In the genomic region with DNA sequence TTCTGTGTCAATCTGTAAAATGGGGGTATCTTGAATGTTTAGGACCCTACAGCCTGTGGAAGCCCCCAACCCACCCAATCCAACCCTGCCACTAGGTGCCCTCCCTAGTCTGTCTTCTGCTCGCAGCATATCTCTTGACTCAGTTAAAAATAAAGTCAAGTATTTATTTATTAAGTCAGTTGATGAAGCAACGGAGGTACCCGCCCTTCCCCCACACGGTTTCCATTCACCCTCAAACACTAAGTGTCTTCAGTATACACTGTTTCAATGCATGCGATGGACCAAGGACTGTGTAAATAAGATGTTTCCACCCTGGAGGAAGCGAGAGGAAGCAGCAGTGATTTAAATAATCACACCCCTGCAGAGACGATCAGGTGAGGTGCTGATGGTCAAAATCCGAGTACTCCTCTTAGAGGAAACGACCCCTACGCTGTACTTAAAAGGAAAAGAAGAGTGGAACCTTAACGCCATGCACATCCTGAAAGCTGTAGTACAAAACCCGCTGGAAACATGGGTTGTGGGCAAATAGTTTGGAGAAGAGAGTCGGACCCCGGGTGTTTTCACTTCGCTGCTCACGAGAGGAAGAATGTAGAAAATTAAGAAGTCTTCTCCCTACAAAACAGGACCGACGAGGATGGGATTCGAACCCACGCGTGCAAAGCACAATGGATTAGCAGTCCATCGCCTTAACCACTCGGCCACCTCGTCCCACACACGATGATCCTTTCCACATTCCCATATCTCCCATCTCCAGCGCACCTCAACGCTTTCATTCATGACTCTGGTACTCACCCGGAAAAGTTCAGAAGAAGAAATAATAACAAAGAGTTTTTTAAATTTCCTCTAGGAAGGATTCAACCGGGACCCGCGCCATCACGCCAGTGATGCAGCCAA, we compare ENCODE assay signal across 8 mouse cellular contexts. TPM values are rescaled to one million over a fixed set of nuclear protein-coding genes. Genes with fewer than 3 reads are reported as not detected.
A peak's percentile ranks its signal among the peaks of the same experiment; 100 is the strongest.
DNase-seq lines count a peak whose midpoint lies in the region; ATAC-seq lines count a peak whose summit lies in the region.

No protein-coding gene starts in this region.

- H3K4me2 ChIP-seq in heart, embryonic 15.5 days, result peak overlapping the region; percentile 98
- H3K4me2 ChIP-seq in liver, embryonic 16.5 days (ENCODE audit: low read depth, low read length), result peak overlapping the region; percentile 94

- 7% methylated on average over 32 of the region's 32 CpGs for WGBS in forebrain, embryonic 10.5 days
- WGBS in heart, embryonic 15.5 days, result 3% methylated on average over 32 of the region's 32 CpGs
- 5% methylated on average over 32 of the region's 32 CpGs for WGBS in liver, embryonic 16.5 days (ENCODE audit: insufficient replicate concordance)

- peak; percentile 24; the same call in 1 of the 2 replicates for ATAC-seq in heart, embryonic 15.5 days (replicated peaks; ENCODE audit: insufficient number of reproducible peaks, insufficient read depth, low FRiP score, low read depth)
- ATAC-seq in liver, embryonic 16.5 days (ENCODE audit: low read depth), result peak; percentile 45

- peak overlapping the region; percentile 94 for H3K27ac ChIP-seq in forebrain, embryonic 10.5 days
- H3K27ac ChIP-seq in heart, embryonic 15.5 days, result peak overlapping the region; percentile 77
- no peak overlapping the region for H3K27ac ChIP-seq in liver, embryonic 16.5 days (ENCODE audit: low read length)

- peak overlapping the region; percentile 92 for H3K4me3 ChIP-seq in forebrain, embryonic 10.5 days
- peak overlapping the region; percentile 84 for H3K4me3 ChIP-seq in heart, embryonic 15.5 days
- peak overlapping the region; percentile 72 for H3K4me3 ChIP-seq in liver, embryonic 16.5 days (ENCODE audit: low read depth, low read length)

- H3K9ac ChIP-seq in heart, embryonic 15.5 days, result peak overlapping the region; percentile 94
- H3K9ac ChIP-seq in liver, embryonic 16.5 days (ENCODE audit: low read depth, low read length), result peak overlapping the region; percentile 75

- peaks cover 4% of the 10 kb centered on the region for H3K36me3 ChIP-seq in forebrain, embryonic 10.5 days (replicated peaks)
- H3K36me3 ChIP-seq in heart, embryonic 15.5 days, result no peaks in the 10 kb centered on the region
- no peaks in the 10 kb centered on the region for H3K36me3 ChIP-seq in liver, embryonic 16.5 days (ENCODE audit: control insufficient read depth, insufficient read depth)

- H3K4me1 ChIP-seq in forebrain, embryonic 10.5 days, result peaks cover 57% of the 10 kb centered on the region
- H3K4me1 ChIP-seq in heart, embryonic 15.5 days (replicated peaks), result peaks cover 36% of the 10 kb centered on the region
- H3K4me1 ChIP-seq in liver, embryonic 16.5 days (ENCODE audit: control insufficient read depth, low read depth, low read length), result peaks cover 35% of the 10 kb centered on the region

- H3K27me3 ChIP-seq in forebrain, embryonic 10.5 days (ENCODE audit: poor library complexity, severe bottlenecking), result peaks cover 11% of the 10 kb centered on the region
- no peaks in the 10 kb centered on the region for H3K27me3 ChIP-seq in heart, embryonic 15.5 days
- no peaks in the 10 kb centered on the region; the same call in 1 of the 2 replicates for H3K27me3 ChIP-seq in liver, embryonic 16.5 days (ENCODE audit: control insufficient read depth, insufficient read depth, low read depth, low read length)

- H3K9me3 ChIP-seq in forebrain, embryonic 10.5 days, result no peaks in the 10 kb centered on the region
- H3K9me3 ChIP-seq in heart, embryonic 15.5 days (replicated peaks), result no peaks in the 10 kb centered on the region
- H3K9me3 ChIP-seq in liver, embryonic 16.5 days (replicated peaks; ENCODE audit: control insufficient read depth, low read length), result no peaks in the 10 kb centered on the region

- DNase-seq in CD4-positive helper T cell, adult 2 months (ENCODE audit: low read depth, low spot score), result peak; percentile 50
- DNase-seq in brain, adult 2 months (ENCODE audit: low read depth, low spot score), result peak; percentile 94
- peak; percentile 90 for DNase-seq in forebrain, embryonic 10.5 days (ENCODE audit: extremely low spot score, low spot score)
- peak; percentile 72 to 83 for DNase-seq in kidney, postnatal 36 days
- peak; percentile 72 for DNase-seq in ovary, postnatal 14 days (ENCODE audit: low spot score)
- DNase-seq in thymus, postnatal 0 days (ENCODE audit: low spot score), result peak; percentile 44

RNA-seq across cellular contexts. Expression of gene B4gat1, which starts 0.7 kb away (rescaled TPM):
- 36.2 and 38.4 TPM in 2 replicates for polyA plus RNA-seq in forebrain, embryonic 10.5 days (2016; fragmentation: Nextera tagmentation; extraction: Ambion mirVana)
- polyA plus RNA-seq in heart, embryonic 15.5 days (2015; fragmentation: Nextera tagmentation; extraction: Ambion mirVana), result 43.1 and 43.6 TPM in 2 replicates
- polyA plus RNA-seq in liver, embryonic 16.5 days (2015; fragmentation: Nextera tagmentation; extraction: Ambion mirVana), result 8.6 and 9.1 TPM in 2 replicates
- 23.8 and 24.1 TPM in 2 replicates for polyA plus RNA-seq in thymus, postnatal 0 days (2015; fragmentation: Nextera tagmentation; extraction: Ambion mirVana)

RNA-seq across cellular contexts. Expression of gene AC124502.3, which starts 0.8 kb away (rescaled TPM):
- 2.8 and 3.6 TPM in 2 replicates for polyA plus RNA-seq in forebrain, embryonic 10.5 days (2016; fragmentation: Nextera tagmentation; extraction: Ambion mirVana)
- 1.4 and 1.5 TPM in 2 replicates for polyA plus RNA-seq in heart, embryonic 15.5 days (2015; fragmentation: Nextera tagmentation; extraction: Ambion mirVana)
- 0.58 TPM in 1 of 2 replicates, not detected in the other for polyA plus RNA-seq in liver, embryonic 16.5 days (2015; fragmentation: Nextera tagmentation; extraction: Ambion mirVana)
- 0.94 and 1.3 TPM in 2 replicates for polyA plus RNA-seq in thymus, postnatal 0 days (2015; fragmentation: Nextera tagmentation; extraction: Ambion mirVana)

RNA-seq across cellular contexts. Expression of gene Brms1, which starts 3.2 kb away (rescaled TPM):
- 83.0 and 84.2 TPM in 2 replicates for polyA plus RNA-seq in forebrain, embryonic 10.5 days (2016; fragmentation: Nextera tagmentation; extraction: Ambion mirVana)
- 23.0 and 31.9 TPM in 2 replicates for polyA plus RNA-seq in heart, embryonic 15.5 days (2015; fragmentation: Nextera tagmentation; extraction: Ambion mirVana)
- 21.0 and 22.2 TPM in 2 replicates for polyA plus RNA-seq in liver, embryonic 16.5 days (2015; fragmentation: Nextera tagmentation; extraction: Ambion mirVana)
- polyA plus RNA-seq in thymus, postnatal 0 days (2015; fragmentation: Nextera tagmentation; extraction: Ambion mirVana), result 66.4 and 67.6 TPM in 2 replicates

RNA-seq across cellular contexts. Expression of gene Rin1, which starts 12.4 kb away (rescaled TPM):
- polyA plus RNA-seq in forebrain, embryonic 10.5 days (2016; fragmentation: Nextera tagmentation; extraction: Ambion mirVana), result 2.7 and 3.7 TPM in 2 replicates
- polyA plus RNA-seq in heart, embryonic 15.5 days (2015; fragmentation: Nextera tagmentation; extraction: Ambion mirVana), result 1.9 and 3.3 TPM in 2 replicates
- polyA plus RNA-seq in liver, embryonic 16.5 days (2015; fragmentation: Nextera tagmentation; extraction: Ambion mirVana), result 0.13 and 0.35 TPM in 2 replicates
- polyA plus RNA-seq in thymus, postnatal 0 days (2015; fragmentation: Nextera tagmentation; extraction: Ambion mirVana), result 0.84 and 1.1 TPM in 2 replicates

RNA-seq across cellular contexts. Expression of gene Slc29a2, which starts 14.3 kb away (rescaled TPM):
- polyA plus RNA-seq in forebrain, embryonic 10.5 days (2016; fragmentation: Nextera tagmentation; extraction: Ambion mirVana), result 9.3 and 10.1 TPM in 2 replicates
- polyA plus RNA-seq in heart, embryonic 15.5 days (2015; fragmentation: Nextera tagmentation; extraction: Ambion mirVana), result 8.8 and 11.1 TPM in 2 replicates
- polyA plus RNA-seq in liver, embryonic 16.5 days (2015; fragmentation: Nextera tagmentation; extraction: Ambion mirVana), result 0.82 and 1.6 TPM in 2 replicates
- polyA plus RNA-seq in thymus, postnatal 0 days (2015; fragmentation: Nextera tagmentation; extraction: Ambion mirVana), result 1.5 and 1.7 TPM in 2 replicates

Comparison
In these comparisons a context has a peak if more than half of its experiments do, and no peak if none do; other contexts are left out.
1. DNase-seq: peak in every context shown above with its lines; median percentile 94 in brain, adult 2 months; 90 in forebrain, embryonic 10.5 days; 78 in kidney, postnatal 36 days; 72 in ovary, postnatal 14 days; 50 in CD4-positive helper T cell, adult 2 months; 44 in thymus, postnatal 0 days.